Mouse (Mus musculus): ENCODE results near the gene Maz. TPM values are rescaled to one million over a fixed set of nuclear protein-coding genes. Genes with fewer than 3 reads are reported as not detected.

Gene Maz
- polyA plus RNA-seq, 1 experiment from 2014 or later = 21.3 TPM

DNA sequence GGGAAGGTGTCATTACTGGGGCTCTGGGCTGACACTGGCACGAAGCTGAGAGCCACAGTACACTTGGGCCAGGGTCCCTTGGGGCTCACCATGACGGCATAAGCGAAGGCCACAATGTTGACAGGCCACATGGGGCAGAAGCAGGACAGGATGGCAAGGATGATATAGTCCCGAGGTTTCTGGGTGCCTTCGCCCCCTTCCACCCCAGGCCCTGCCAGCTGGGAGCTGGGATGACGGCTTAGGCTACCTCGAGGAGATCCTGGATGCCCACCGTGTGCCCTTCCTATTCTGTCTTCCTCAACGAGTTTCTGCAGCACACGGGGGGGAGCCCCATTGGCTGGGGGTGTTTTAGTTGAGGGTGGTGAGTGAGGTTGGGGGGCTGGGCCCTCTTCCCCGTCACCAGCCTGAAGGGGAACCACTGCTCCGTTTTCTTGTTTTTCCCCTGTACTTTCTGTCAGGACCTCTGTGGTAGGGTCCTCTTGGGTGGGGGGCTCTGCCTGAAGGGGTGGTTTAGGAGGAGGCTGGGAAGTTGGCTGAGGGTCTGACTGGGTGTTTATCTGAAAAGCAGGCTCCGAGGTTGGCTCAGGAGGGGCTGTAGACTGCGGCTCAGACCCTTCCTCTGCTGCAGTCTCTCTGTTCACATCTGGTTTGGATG lies 7.4 kb downstream of the Maz start:
- 74% methylated on average over 13 of the region's 14 CpGs for WGBS
- H3K27me3 ChIP-seq (ENCODE audit: control insufficient read depth, insufficient read depth, low read length) = no peaks in the 10 kb centered on the region
- peak overlapping the region; percentile 69 for H3K27ac ChIP-seq (replicated peaks)
- TF ChIP-seq CTCF (IDR thresholded peaks at IDR 0.05; ENCODE audit: low read depth) = no peak
- no peak for TF ChIP-seq EP300 (optimal IDR thresholded peaks at IDR 0.05)
- no peak for ATAC-seq (ENCODE audit: low FRiP score, low TSS enrichment)
- peaks cover 3% of the 10 kb centered on the region; the same call in 1 of the 2 replicates for H3K36me3 ChIP-seq (ENCODE audit: control insufficient read depth, insufficient read depth, low read length)
- H3K4me3 ChIP-seq (ENCODE audit: low read depth, low read length) = peak overlapping the region; percentile 47
- no peak for DNase-seq (ENCODE audit: low spot score)
- H3K4me1 ChIP-seq (replicated peaks; ENCODE audit: control insufficient read depth, insufficient read depth) = peaks cover 6% of the 10 kb centered on the region
- no peaks in the 10 kb centered on the region for H3K9me3 ChIP-seq (ENCODE audit: control insufficient read depth, low read length)
- H3K4me2 ChIP-seq (replicated peaks; ENCODE audit: low read depth) = peak overlapping the region; percentile 61
- peak overlapping the region; percentile 61 for H3K9ac ChIP-seq (ENCODE audit: low read length)

- Histone ChIP-seq H3K9me3 (ENCODE audit: control insufficient read depth, low read length) (no peaks in the 10 kb centered on the region), H3K27ac (replicated peaks) (peak overlapping the region; percentile 53), H3K36me3 (ENCODE audit: control insufficient read depth, insufficient read depth, low read length) (peaks cover 3% of the 10 kb centered on the region; the same call in 1 of the 2 replicates), H3K4me1 (replicated peaks; ENCODE audit: control insufficient read depth, insufficient read depth) (peaks cover 4% of the 10 kb centered on the region; the same call in 1 of the 2 replicates), H3K4me3 (ENCODE audit: low read depth, low read length) (peak overlapping the region; percentile 2; the same call in 1 of the 2 replicates), H3K4me2 (replicated peaks; ENCODE audit: low read depth) (peak overlapping the region; percentile 61), H3K9ac (ENCODE audit: low read length) (peak overlapping the region; percentile 13; the same call in 1 of the 2 replicates), H3K27me3 (ENCODE audit: control insufficient read depth, insufficient read depth, low read length) (no peaks in the 10 kb centered on the region)
- ATAC-seq (ENCODE audit: low FRiP score, low TSS enrichment) (no peak), DNase-seq (ENCODE audit: low spot score) (no peak)
- WGBS = 76% methylated on average over 15 of the region's 15 CpGs
- TF ChIP-seq EP300 (optimal IDR thresholded peaks at IDR 0.05) = no peak
- no peak for TF ChIP-seq CTCF (IDR thresholded peaks at IDR 0.05; ENCODE audit: low read depth)
These were observed 8.2 kb downstream of the Maz start for GRCm38 (mm10) chr7:127018416-127019305.

DNA sequence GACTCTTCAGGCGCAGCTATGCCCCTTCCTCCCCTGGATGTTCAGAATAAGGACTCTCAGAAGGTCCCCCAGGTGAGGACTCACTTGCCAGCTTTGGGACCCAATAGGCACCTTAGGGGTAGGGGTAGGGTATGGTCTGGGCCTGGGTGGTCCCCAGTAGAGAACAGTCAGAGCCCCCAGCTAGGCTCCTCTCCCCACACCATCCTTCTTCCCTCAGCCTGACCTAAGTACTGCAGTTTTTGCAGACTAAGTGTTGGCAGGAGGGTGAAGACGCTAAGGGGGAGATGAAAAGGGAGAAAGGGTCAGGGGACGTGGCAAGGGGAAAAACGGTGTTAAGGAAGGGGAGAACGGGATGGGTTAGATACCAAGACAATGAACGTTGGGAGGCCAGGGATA lies 8.9 kb downstream of the Maz start:
- Histone ChIP-seq H3K4me3 (ENCODE audit: low read depth, low read length) (no peak overlapping the region), H3K36me3 (ENCODE audit: control insufficient read depth, insufficient read depth, low read length) (peaks cover 2% of the 10 kb centered on the region; the same call in 1 of the 2 replicates), H3K27me3 (ENCODE audit: control insufficient read depth, insufficient read depth, low read length) (no peaks in the 10 kb centered on the region), H3K9me3 (ENCODE audit: control insufficient read depth, low read length) (no peaks in the 10 kb centered on the region), H3K4me1 (replicated peaks; ENCODE audit: control insufficient read depth, insufficient read depth) (peaks cover 4% of the 10 kb centered on the region; the same call in 1 of the 2 replicates), H3K4me2 (replicated peaks; ENCODE audit: low read depth) (peak overlapping the region; percentile 25; the same call in 1 of the 2 replicates), H3K9ac (ENCODE audit: low read length) (0 out of 2 replicates have a peak overlapping the region, but pooled peaks have one; percentile 1), H3K27ac (replicated peaks) (peak overlapping the region; percentile 53)
- 38% methylated on average over 6 of the region's 6 CpGs for WGBS
- DNase-seq (ENCODE audit: low spot score) (no peak), ATAC-seq (ENCODE audit: low FRiP score, low TSS enrichment) (no peak)
- TF ChIP-seq EP300 (optimal IDR thresholded peaks at IDR 0.05) (no peak), CTCF (IDR thresholded peaks at IDR 0.05; ENCODE audit: low read depth) (no peak)

DNA sequence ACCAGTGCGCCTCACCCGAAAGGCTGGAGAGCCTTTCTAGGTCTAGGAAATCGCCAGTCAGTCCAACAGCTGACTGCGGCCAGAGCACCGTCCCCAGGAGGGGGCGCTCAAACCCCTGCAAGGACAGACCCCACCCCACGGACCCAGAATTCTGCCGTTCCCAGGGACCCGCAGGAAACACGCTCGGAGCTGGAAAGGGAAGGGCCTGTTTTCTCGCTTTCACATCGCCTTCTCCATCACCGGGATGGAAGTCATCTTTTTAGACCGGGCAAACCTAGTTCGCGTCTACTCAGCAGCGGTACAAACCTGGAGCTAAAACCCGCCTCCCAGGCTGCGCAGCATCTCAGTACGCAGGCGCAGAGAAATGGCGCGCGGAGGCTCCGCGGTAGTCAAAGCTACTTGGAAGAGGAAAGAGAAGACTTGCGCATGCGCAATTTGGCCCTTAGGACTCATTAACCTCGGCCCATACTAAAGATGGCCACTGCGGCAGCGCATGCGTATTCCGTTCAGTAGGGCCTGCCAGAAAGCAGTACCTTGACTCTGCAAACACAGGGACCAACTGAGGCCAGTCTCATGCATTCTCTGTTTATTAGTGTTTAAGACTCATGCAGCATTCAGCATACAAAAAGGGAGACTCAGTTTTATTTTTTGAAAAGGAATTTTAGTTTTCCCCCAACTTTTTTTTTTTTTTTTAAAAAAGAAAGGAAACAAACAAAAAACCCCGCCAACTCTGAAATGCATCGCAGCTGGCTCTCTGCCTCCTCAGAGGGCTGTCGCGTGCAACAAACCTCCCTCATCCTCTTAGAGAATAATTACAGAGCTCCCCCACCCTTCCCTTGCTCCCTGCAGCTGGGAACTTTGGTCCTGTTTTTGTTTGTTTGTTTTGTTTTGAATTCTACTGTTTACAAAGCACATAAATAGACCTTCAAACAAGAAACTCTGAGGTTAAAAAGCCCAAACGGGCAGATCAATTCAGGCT lies 9.6 kb downstream of the Maz start, which contains the start of gene Pagr1a:
Pagr1a (minus strand) TSS at position 382 of the 979 bp plus-strand sequence.
- H3K9me3 ChIP-seq (ENCODE audit: control insufficient read depth, low read length) = no peaks in the 10 kb centered on the region
- H3K9ac ChIP-seq (ENCODE audit: low read length) = peak within 1 kb of the TSS; percentile 74
- H3K4me1 ChIP-seq (replicated peaks; ENCODE audit: control insufficient read depth, insufficient read depth) = peaks cover 4% of the 10 kb centered on the region; the same call in 1 of the 2 replicates
- H3K36me3 ChIP-seq (ENCODE audit: control insufficient read depth, insufficient read depth, low read length) = no peaks in the 10 kb centered on the region
- TF ChIP-seq CTCF (IDR thresholded peaks at IDR 0.05; ENCODE audit: low read depth) (peak; percentile 89), EP300 (optimal IDR thresholded peaks at IDR 0.05) (no peak)
- H3K4me2 ChIP-seq (replicated peaks; ENCODE audit: low read depth) = peak within 1 kb of the TSS; percentile 94
- no peaks in the 10 kb centered on the region for H3K27me3 ChIP-seq (ENCODE audit: control insufficient read depth, insufficient read depth, low read length)
- H3K27ac ChIP-seq (replicated peaks) = peak within 1 kb of the TSS; percentile 96
- peak within 1 kb of the TSS; percentile 66 for H3K4me3 ChIP-seq (ENCODE audit: low read depth, low read length)
- 2% methylated on average over 39 of the region's 39 CpGs for WGBS
- DNase-seq (ENCODE audit: low spot score) (peak; percentile 97), ATAC-seq (ENCODE audit: low FRiP score, low TSS enrichment) (peak; percentile 87)

GRCm38 (mm10) chr7:127016486-127016938 lies 10.3 kb downstream of the Maz start:
- H3K27ac ChIP-seq (replicated peaks) = peak overlapping the region; percentile 96
- H3K4me2 ChIP-seq (replicated peaks; ENCODE audit: low read depth) = peak overlapping the region; percentile 94
- peaks cover 4% of the 10 kb centered on the region; the same call in 1 of the 2 replicates for H3K4me1 ChIP-seq (replicated peaks; ENCODE audit: control insufficient read depth, insufficient read depth)
- TF ChIP-seq CTCF (IDR thresholded peaks at IDR 0.05; ENCODE audit: low read depth) (no peak), EP300 (optimal IDR thresholded peaks at IDR 0.05) (no peak)
- H3K9me3 ChIP-seq (ENCODE audit: control insufficient read depth, low read length) = no peaks in the 10 kb centered on the region
- ATAC-seq (ENCODE audit: low FRiP score, low TSS enrichment) (peak; percentile 25), DNase-seq (ENCODE audit: low spot score) (peak; percentile 69)
- peak overlapping the region; percentile 66 for H3K4me3 ChIP-seq (ENCODE audit: low read depth, low read length)
- 1% methylated on average over 22 of the region's 22 CpGs for WGBS
- H3K36me3 ChIP-seq (ENCODE audit: control insufficient read depth, insufficient read depth, low read length) = no peaks in the 10 kb centered on the region
- peak overlapping the region; percentile 74 for H3K9ac ChIP-seq (ENCODE audit: low read length)
- no peaks in the 10 kb centered on the region for H3K27me3 ChIP-seq (ENCODE audit: control insufficient read depth, insufficient read depth, low read length)

Data from stomach, postnatal 0 days (tissue).